Mouse (Mus musculus): ENCODE measurements around the gene Tfrc. TPM values are rescaled to one million over a fixed set of nuclear protein-coding genes. Genes with fewer than 3 reads are reported as not detected.

The Tfrc gene
- total and polyA plus RNA-seq, 2 experiments from 2014 or later = 35.3 to 112 TPM

DNA sequence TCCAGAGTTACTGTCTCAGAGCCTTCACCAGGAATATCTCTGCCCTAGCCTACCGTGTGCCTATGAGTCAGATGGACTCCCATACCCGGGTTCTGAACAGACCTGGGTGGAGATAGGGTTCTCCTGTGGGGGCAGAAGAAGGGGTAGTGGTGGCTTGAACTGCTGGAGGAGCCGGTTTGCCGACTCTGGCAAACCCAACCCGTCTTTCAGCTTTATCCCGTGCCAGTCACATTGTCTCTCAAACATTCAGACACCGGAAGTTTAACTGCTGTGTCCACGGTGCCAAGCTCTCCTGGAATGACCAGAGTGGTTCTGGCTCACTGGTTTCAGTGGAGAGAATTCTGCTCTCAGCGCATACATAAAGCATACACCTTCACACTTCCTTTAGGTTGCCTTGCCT, 37.3 kb downstream of the Tfrc start:
- peak overlapping the region; percentile 68 for H3K4me2 ChIP-seq (ENCODE audit: low read depth)
- H3K9ac ChIP-seq = no peak overlapping the region
- H3K4me1 ChIP-seq (ENCODE audit: insufficient read depth) = peaks cover 17% of the 10 kb centered on the region
- H3K36me3 ChIP-seq (ENCODE audit: insufficient read depth) = no peaks in the 10 kb centered on the region
- no peaks in the 10 kb centered on the region for H3K27me3 ChIP-seq (ENCODE audit: insufficient read depth, low read length)
- no peak overlapping the region; the same call in 1 of the 2 replicates for H3K27ac ChIP-seq (ENCODE audit: low read depth, low read length)
- no peak for ATAC-seq
- H3K4me3 ChIP-seq (ENCODE audit: low read depth, low read length) = peak overlapping the region; percentile 92
- no peak for DNase-seq
- no peak for TF ChIP-seq CTCF (IDR thresholded peaks at IDR 0.05; ENCODE audit: low read depth)
- no peaks in the 10 kb centered on the region for H3K9me3 ChIP-seq (ENCODE audit: low read length)
- WGBS = 77% methylated on average over 9 of the region's 9 CpGs

GRCm38 (mm10) chr16:32647712-32648111, 39.0 kb downstream of the Tfrc start:
- H3K4me1 ChIP-seq (ENCODE audit: insufficient read depth) = peaks cover 17% of the 10 kb centered on the region
- H3K4me3 ChIP-seq (ENCODE audit: low read depth, low read length) = no peak overlapping the region
- no peaks in the 10 kb centered on the region for H3K9me3 ChIP-seq (ENCODE audit: low read length)
- H3K27ac ChIP-seq (ENCODE audit: low read depth, low read length) = no peak overlapping the region
- H3K9ac ChIP-seq = no peak overlapping the region
- H3K27me3 ChIP-seq (ENCODE audit: insufficient read depth, low read length) = no peaks in the 10 kb centered on the region
- no peaks in the 10 kb centered on the region for H3K36me3 ChIP-seq (ENCODE audit: insufficient read depth)
- no peak for TF ChIP-seq CTCF (IDR thresholded peaks at IDR 0.05; ENCODE audit: low read depth)
- no peak overlapping the region for H3K4me2 ChIP-seq (ENCODE audit: low read depth)
- no peak for DNase-seq
- ATAC-seq = no peak

- Histone ChIP-seq H3K4me2 (ENCODE audit: low read depth) (no peak overlapping the region), H3K27me3 (ENCODE audit: insufficient read depth, low read length) (no peaks in the 10 kb centered on the region), H3K9me3 (ENCODE audit: low read length) (no peaks in the 10 kb centered on the region), H3K27ac (ENCODE audit: low read depth, low read length) (no peak overlapping the region), H3K4me3 (ENCODE audit: low read depth, low read length) (no peak overlapping the region), H3K9ac (no peak overlapping the region), H3K36me3 (ENCODE audit: insufficient read depth) (no peaks in the 10 kb centered on the region), H3K4me1 (ENCODE audit: insufficient read depth) (peaks cover 9% of the 10 kb centered on the region)
- no peak for TF ChIP-seq CTCF (IDR thresholded peaks at IDR 0.05; ENCODE audit: low read depth)
- no peak for DNase-seq
- no peak for ATAC-seq
These were observed 41.7 kb downstream of the Tfrc start for GRCm38 (mm10) chr16:32650461-32650860.

- 88% methylated on average over 5 of the region's 5 CpGs for WGBS
- H3K4me3 ChIP-seq (ENCODE audit: low read depth, low read length) = no peak overlapping the region
- no peaks in the 10 kb centered on the region for H3K27me3 ChIP-seq (ENCODE audit: insufficient read depth, low read length)
- no peaks in the 10 kb centered on the region for H3K9me3 ChIP-seq (ENCODE audit: low read length)
- no peak overlapping the region for H3K9ac ChIP-seq
- ATAC-seq = no peak
- H3K4me1 ChIP-seq (ENCODE audit: insufficient read depth) = peaks cover 2% of the 10 kb centered on the region
- no peak for DNase-seq
- H3K36me3 ChIP-seq (ENCODE audit: insufficient read depth) = no peaks in the 10 kb centered on the region
- no peak overlapping the region for H3K27ac ChIP-seq (ENCODE audit: low read depth, low read length)
- H3K4me2 ChIP-seq (ENCODE audit: low read depth) = no peak overlapping the region
- TF ChIP-seq CTCF (IDR thresholded peaks at IDR 0.05; ENCODE audit: low read depth) = no peak
These were observed 42.4 kb downstream of the Tfrc start for GRCm38 (mm10) chr16:32650974-32651618.

- WGBS = 75% methylated on average over 6 of the region's 6 CpGs
- no peaks in the 10 kb centered on the region for H3K36me3 ChIP-seq (ENCODE audit: insufficient read depth)
- no peak for TF ChIP-seq CTCF (IDR thresholded peaks at IDR 0.05; ENCODE audit: low read depth)
- no peak for DNase-seq
- H3K27ac ChIP-seq (ENCODE audit: low read depth, low read length) = no peak overlapping the region
- H3K9me3 ChIP-seq (ENCODE audit: low read length) = no peaks in the 10 kb centered on the region
- no peak for ATAC-seq
- no peak overlapping the region for H3K4me2 ChIP-seq (ENCODE audit: low read depth)
- no peak overlapping the region for H3K4me3 ChIP-seq (ENCODE audit: low read depth, low read length)
- H3K9ac ChIP-seq = no peak overlapping the region
- no peaks in the 10 kb centered on the region for H3K27me3 ChIP-seq (ENCODE audit: insufficient read depth, low read length)
- H3K4me1 ChIP-seq (ENCODE audit: insufficient read depth) = peaks cover 5% of the 10 kb centered on the region; the same call in 1 of the 2 replicates
These were observed 45.5 kb downstream of the Tfrc start for GRCm38 (mm10) chr16:32654071-32654733.

- Histone ChIP-seq H3K27me3 (ENCODE audit: insufficient read depth, low read length) (no peaks in the 10 kb centered on the region), H3K36me3 (ENCODE audit: insufficient read depth) (no peaks in the 10 kb centered on the region), H3K27ac (ENCODE audit: low read depth, low read length) (no peak overlapping the region), H3K9me3 (ENCODE audit: low read length) (no peaks in the 10 kb centered on the region), H3K4me2 (ENCODE audit: low read depth) (no peak overlapping the region), H3K9ac (no peak overlapping the region), H3K4me1 (ENCODE audit: insufficient read depth) (peaks cover 16% of the 10 kb centered on the region), H3K4me3 (ENCODE audit: low read depth, low read length) (no peak overlapping the region)
- TF ChIP-seq CTCF (IDR thresholded peaks at IDR 0.05; ENCODE audit: low read depth) = no peak
- DNase-seq = no peak
- 85% methylated on average over 4 of the region's 4 CpGs for WGBS
- no peak for ATAC-seq
These were observed 46.8 kb downstream of the Tfrc start for GRCm38 (mm10) chr16:32655534-32655933.

DNA sequence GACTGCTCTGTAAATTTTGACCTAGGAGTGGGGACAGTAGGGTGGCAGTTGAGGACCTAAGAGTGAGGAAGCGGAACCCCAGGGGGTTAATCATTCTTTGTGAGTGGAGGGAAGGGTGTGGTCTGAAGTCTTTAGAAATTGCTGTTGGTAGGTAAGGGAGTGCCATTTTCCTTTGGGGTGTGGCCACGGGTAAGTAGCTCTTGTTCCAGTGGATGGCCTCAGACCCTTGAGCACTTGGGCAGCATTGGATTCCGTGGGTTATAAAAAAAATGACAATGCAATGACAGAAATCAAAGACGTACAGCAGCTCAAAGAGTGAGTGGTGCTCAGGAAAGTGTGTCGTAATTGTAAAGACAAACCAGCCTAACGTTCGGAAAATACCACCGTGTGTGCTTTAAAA, 47.6 kb downstream of the Tfrc start:
- no peaks in the 10 kb centered on the region for H3K27me3 ChIP-seq (ENCODE audit: insufficient read depth, low read length)
- no peak overlapping the region for H3K9ac ChIP-seq
- no peaks in the 10 kb centered on the region for H3K9me3 ChIP-seq (ENCODE audit: low read length)
- no peak overlapping the region for H3K4me2 ChIP-seq (ENCODE audit: low read depth)
- no peak overlapping the region for H3K4me3 ChIP-seq (ENCODE audit: low read depth, low read length)
- DNase-seq = no peak
- 81% methylated on average over 8 of the region's 8 CpGs for WGBS
- no peak overlapping the region for H3K27ac ChIP-seq (ENCODE audit: low read depth, low read length)
- no peak for ATAC-seq
- no peak for TF ChIP-seq CTCF (IDR thresholded peaks at IDR 0.05; ENCODE audit: low read depth)
- peaks cover 24% of the 10 kb centered on the region for H3K4me1 ChIP-seq (ENCODE audit: insufficient read depth)
- no peaks in the 10 kb centered on the region for H3K36me3 ChIP-seq (ENCODE audit: insufficient read depth)

Measured in forebrain, postnatal 0 days (tissue).